Mouse (Mus musculus): ENCODE data around the gene Acin1.

DNA sequence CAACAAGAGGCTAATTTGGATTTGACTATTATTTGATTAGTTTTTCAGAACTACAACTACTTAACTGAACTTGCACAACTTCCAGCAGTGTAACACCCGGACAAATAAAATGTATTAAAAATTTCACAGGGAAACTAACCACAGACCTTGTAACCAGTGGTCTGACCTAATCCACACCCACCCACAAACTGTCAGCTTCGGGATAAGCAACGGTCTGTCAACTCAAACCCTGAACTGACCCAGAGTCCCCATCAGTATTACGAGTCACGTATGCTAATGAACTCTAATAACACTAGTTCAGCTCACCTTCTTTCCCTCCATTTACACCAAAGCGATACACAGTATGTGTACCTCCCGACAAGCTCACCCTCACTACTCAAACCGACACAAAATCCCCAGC, 1.3 kb downstream of the Acin1 start:
- TF ChIP-seq POLR2A (IDR thresholded peaks at IDR 0.05; ENCODE audit: low read depth, low read length) (no peak), CTCF (conservative IDR thresholded peaks at IDR 0.05; ENCODE audit: insufficient read depth, insufficient read length, low read depth, low read length) (no peak)

All from kidney, adult 2 months (tissue).